Mouse (Mus musculus): ENCODE results near the gene 1110008P14Rik.

GRCm38 (mm10) chr2:32412742-32413531 lies 31.2 kb upstream of the 1110008P14Rik start:
- TF ChIP-seq CTCF (IDR thresholded peaks at IDR 0.05; ENCODE audit: low read depth, low read length) (no peak), EP300 (IDR thresholded peaks at IDR 0.05; ENCODE audit: insufficient read depth, low read depth, low read length) (no peak), POLR2A (IDR thresholded peaks at IDR 0.05; ENCODE audit: insufficient read depth, low read length) (no peak)

All from ES-Bruce4 (cell line).